Mouse (Mus musculus) layer of hippocampus, postnatal 36 days (tissue): ENCODE measurements around the gene Syce2. TPM values are rescaled to one million over a fixed set of nuclear protein-coding genes. Genes with fewer than 3 reads are reported as not detected.
A peak's percentile ranks its signal among the peaks of the same experiment; 100 is the strongest.
"Not testable (repeated sequence)": the region's sequence is repeated elsewhere in the genome, so short reads cannot be mapped to it uniquely, and the experiment has no call there.

Source experiments
- DNase-seq, 2 experiments: peaks; one replicate each; pipeline ENCODE4 v3.0.0; 2022
- total RNA-seq, 2 experiments: library from RNA; stranded (reverse); gene quantifications; 2 replicates each; pipeline ENCODE4 v1.2.3; 2021

The Syce2 gene
- 10 to 100 TPM; 16.1 to 19.7 TPM for total RNA-seq

DNA sequence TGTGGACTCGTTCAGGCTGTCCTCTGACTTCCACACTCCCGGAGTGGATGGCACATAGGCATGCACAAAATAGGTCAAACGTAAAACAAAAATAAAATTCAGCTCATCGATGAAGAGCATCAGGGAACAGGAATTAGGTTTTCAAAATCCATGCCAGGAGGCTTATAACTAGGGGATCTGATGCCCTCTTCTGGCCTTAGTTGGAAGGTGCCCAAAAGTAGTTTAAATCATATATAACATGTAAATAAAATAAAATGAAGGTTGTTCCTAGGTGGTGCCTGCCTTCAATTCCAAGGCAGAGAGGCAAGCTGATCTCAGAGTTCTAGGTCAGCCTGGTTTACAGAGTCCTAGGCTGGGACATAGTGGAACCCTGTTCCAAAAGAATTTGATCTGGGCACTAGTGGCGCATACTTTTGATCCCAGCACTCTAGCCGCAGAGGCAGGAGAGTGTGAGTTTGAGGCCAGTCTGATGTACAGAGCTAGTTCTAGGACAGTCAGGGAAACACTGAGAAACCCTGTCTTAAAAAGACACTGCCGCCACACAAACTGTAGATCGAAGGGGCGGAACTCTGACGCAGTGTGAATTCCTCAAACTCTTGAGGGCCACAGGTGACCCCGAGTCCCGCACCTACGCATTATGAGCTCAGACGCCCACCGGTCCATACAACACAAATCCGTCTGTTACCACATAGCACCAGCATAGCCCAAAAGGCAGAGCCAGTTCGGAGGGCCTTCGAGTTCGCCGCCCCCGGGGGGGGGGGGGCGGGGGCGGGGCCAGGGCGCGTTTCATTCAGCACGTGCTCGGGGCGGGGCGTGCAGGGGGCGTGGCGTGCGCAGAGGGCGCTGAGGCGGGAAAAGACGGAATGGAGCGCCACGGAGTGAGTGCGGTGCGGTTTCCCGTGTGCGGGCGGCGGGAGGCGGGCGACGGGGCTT is at the start of gene Syce2:
TSS of gene Syce2 (plus strand) at position 736 of the 933 bp plus-strand sequence.
- DNase-seq = peak in 1 of 2 experiments; percentile 37

DNA sequence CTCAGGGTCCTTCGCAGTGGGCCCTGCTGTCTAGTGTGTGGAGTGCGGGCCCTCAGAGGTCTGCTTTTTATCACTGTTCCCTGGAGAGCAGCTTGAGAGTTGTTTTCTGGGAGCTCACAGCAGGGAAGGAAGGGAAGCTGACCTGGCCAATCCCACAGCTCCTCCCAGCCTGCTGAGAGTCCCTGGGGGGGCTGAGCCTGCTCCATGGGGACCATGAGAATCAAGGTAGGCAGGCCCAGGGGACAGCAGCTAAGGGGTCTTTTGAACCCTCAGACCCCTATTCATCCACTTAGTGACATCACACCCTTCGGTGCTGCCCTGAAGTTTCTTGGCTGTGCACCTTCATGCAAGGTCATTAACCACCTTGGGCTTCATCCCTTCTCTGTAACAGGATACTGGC is 49.2 kb upstream of the Syce2 start, which contains the start of gene Dand5:
TSS of gene Dand5 (minus strand) at position 101 of the 400 bp plus-strand sequence.
- no peak for DNase-seq

DNA sequence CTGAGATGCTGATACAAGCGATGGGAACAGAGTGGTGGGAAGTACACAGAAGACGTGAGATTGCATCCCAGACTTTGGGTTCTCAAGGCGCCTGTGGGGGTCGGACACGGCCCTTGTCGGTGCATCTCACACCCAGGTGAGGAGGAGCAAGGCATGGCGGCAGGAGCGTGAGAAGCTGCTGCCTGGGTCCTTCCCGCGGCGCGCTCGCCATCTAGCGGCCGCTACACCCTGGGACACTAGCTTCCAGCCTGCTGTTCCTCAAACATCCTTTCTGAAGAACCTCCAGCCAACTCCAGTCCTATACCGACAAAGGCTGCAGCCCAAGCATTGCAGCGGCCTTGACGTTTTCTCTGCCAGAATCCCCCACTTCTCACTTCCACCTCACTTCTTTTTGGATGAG is 48.3 kb upstream of the Syce2 start:
- DNase-seq = peak in 1 of 2 experiments; percentile 58

DNA sequence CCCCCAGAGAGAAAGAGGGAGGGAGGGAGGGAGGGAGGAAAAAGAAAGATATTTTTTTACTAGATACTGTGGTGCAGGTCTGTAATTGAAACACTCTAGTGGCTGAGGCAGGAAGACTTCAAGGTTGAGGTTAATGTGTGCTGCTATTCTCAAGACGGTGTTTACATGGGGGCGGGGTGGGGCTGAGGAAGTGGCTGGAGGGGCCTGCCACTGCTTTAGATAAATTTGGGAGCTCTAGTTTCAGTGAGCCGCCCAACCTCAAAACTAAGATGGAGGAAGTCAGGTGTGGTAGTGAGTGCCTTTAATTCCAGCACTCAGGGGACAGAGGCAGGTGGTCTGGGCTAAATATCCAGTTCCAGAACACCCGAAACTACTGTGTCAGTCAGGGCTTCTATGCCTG is 46.3 kb upstream of the Syce2 start:
- no peak for DNase-seq

DNA sequence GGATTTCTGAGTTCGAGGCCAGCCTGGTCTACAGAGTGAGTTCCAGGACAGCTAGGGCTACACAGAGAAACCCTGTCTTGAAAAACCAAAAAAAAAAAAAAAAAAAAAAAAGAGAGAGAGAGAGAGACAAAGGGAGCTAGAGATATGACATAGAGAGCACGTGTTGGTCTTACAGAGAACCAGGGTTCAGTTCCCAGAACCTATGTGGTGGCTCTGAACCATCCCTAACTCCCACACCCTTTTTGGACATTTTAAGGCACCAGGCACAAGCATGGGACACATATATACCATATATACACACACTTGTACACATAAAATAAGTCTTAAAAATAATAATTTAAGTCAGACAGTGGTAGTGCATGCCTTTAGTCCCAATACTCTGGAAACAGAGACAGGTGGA is 45.4 kb upstream of the Syce2 start:
- not testable (repeated sequence) for DNase-seq

DNA sequence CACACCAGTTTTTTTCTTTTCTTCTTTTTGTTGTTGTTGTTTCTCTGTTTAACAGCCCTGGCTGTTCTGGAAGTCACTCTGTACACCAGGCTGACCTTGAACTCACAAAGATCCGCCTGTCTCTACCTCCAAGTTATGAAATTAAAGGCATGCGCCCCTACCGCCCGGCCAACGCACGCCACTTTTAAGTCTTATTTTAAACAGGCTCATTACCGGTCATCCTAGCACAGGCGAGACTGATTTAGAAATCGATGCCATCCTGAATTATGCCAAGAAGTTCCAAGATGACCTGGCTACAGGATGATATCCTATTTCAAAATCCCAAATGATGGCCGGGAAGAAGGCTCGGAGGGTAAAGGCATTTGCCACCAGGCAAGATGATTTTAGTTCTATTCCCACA is 40.4 kb upstream of the Syce2 start, which contains the start of gene Gadd45gip1:
TSS of gene Gadd45gip1 (plus strand) at position 33 of the 400 bp plus-strand sequence.
- DNase-seq = no peak

DNA sequence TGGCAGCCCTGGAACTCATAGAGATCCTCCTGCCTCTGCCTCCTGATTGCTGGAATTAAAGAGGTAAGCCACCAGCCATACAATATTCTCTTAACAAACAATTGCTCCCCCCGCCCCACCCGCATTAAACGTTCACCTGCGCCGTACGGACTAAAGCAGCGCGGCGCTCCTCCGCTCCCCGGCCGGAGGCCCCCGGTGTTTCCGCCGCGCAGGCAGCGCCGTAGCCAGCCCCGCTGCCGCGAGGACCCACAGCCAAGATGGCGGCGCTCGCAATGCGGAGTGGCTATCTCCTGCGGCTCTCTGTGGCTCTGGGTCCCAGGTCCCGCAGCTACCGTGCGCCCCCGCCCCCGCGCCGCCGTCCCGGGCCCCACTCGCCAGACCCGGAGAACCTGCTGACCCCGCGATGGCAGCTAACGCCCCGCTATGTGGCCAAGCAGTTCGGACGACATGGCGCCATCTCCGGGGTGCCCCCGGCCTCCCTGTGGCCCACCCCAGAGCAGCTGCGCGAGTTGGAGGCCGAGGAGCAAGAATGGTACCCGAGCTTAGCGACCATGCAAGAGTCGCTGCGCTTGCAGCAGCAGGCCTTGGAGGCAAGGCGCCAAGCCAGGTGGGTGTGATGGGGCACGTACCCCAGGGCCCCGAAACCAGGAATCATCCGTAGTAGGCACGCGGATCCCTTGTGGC is 39.7 kb upstream of the Syce2 start:
- DNase-seq = peak; percentile 76 to 77

DNA sequence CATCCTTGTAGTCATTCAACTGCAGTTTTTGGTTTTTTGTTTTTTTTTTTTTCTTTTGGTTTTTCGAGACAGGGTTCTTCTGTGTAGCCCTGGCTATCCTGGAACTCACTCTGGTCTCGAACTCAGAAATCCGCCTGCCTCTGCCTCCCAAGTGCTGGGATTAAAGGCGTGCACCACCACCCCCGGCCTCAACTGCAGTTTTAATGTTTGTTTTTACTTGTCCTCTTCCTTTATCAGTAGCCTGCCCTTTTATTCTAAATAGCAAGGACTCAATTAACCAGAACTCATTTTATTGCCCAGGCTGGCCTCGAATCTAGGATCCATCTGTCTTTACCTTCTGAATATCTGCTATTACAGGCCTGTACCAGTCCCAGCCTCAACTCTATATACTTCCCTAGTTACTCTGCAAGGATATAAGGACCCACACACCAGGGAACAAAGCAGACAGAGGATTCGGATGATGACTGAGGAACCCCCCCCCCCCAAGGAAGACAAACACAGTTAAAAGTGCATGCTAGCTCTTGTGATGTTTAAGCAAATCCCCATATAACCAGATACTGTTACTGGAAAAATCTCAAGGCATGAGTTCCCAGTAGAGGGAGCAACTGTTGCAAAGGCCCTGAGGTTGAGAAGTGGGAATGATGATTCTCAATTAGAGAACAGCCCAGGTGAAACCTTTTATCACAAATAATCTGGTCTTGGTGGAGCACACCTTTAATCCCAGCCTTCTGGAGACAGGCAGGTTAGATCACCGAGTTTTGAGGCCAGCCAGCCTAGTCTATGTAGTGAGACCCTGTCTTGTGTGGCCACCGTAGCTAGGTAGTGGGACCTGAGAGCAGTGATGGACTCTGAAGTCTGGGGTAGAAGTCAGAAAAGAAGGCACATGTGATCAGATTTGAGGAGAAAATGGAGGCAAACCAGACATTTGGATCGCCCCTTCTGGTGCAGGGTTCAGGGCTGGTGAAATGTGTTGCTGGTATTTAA is 38.9 kb upstream of the Syce2 start:
- no peak for DNase-seq

DNA sequence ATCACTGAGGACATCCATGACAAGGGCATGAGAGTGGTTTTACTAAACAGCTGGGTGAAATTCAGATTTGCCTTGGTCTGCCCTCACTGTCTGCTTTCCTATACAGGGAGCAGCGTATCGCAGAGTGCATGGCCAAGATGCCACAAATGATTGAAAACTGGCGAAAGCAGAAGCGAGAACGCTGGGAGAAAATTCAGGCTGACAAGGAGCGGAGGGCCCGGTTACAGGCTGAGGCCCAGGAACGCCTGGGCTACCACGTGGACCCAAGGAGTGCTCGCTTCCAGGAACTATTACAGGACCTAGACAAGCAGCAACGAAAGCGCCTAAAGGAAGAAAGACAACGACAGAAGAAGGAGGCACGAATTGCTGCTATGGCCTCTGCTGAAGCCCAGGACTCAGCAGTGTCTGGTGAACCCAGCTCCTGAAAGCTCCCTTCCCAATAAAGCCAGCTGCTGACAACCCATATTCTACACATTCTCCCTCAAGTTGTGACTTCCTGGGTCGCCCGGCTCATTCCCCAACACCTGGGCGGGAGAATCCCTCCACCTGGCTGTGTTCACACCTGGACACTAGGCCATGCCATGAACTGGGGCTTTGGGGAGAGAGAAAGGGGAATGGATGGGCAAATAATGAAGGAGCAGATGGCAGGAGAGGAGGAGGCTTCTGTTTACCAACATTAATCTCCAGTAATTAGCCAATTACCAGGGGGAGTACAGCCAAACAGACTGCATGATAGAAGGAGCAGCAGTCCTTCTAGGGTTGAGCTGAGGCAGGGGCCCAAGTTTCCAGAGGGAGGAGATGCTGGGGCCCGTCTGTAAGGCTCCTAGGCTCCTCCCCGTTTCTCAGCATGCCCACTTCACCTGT is 37.7 kb upstream of the Syce2 start:
- DNase-seq = no peak

DNA sequence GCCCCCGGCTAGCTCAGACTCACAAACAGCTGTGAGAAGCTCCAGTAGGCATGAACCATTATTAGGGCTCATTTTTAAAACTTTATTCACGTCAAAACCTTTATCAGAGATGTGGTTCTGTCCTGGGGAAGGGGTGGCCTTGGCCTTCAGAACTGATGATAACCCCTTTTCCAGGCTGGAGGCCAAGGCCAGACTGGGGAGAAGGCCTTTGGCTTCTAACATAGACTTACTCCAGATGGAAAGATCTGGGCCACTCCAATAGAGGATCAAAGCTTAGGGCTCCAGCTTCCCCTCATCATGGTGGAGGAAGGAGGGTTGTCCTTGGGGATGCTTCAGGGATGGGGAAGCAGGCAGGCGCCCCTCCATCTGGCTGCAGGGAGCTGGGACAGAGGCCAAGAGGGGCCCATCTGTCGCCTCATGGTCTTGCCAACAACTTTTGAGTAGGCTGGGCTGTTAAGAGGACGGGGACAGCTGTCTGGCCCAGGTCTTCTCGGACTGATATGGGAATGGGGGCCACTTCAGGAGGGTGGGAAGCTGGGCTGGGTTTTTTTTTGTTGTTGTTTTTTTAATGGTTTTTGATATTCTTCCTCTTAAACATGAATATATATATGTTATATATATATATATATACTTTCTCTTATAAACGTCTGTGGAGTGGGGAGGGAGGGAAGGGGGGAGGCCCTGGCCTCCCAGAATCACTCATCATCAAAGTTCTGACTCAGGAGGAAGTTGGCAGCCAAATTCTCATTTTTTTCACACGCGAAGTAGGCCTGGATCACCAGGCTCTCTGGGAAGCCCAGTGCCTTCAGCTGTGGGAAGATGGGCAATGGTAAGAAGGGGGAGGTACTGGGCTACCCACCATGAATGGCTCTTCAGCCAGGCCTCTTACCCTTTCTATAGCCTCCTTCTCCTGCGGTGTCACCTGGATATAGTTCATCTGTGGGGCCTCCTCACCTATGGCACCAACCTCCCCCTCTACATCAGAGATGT is 36.8 kb upstream of the Syce2 start:
- DNase-seq = peak; percentile 87 to 88

DNA sequence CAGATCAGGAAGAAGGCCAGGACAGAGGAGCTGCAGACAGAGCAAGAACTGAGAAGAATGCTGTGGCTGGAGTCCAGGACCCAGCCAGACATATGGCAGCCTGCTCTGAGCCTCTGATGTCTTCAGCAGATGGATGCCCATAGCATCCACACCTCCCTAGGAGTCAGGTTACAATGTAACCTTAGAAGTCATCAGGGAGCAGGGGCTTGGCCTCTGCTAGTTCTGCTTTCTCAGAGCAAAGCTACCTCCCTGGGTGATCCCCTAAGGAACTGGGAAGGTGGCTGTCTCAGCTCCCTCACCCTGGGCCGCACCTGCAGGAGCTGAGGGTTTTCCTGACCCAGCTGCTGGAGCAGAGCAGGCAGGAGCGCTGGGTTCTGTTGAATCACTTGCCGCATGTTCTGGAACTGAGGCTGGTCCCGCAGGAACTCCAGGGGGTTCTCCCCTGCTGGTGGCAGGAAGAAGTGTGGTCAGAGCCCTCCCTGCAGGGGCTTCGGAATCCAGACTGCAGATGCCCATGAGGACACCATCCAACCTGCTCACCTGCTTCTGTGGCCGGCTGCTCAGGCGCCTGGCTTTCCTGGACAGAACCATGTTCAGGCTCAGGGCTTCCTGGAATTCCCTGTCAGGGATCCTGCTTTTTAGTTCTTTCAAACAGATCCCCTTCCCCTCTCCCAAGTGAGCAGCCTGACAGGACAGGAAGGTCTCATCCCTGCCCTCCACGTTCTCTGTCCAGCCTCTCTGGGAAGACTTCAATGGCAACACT is 34.6 kb upstream of the Syce2 start:
- no peak for DNase-seq

DNA sequence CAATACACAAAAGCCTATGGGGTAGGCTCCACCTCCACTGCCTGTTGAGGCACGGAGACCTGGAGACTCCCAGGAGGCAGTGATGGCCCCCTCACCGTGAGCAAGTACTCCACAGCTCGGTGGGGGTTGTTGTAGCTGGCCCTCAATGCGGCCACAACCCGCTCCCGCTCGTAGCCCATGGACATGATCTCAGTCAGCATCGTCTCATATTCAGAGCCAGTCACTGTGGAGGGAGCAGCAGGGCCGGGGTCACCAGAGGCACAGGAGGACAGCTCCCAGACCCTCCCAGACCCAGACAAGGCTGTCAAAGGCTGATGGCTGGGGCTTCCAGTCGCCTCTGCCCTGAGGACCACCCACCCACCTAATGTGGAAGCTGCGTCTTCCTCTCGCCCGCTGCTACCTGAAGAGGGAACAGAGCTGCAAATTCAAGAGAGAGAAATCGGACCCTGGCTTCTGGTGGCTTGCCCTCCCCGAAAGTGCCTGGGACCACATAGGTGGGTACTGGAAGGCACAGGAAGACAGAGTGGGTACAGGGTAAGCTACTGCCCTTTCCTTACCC is 33.9 kb upstream of the Syce2 start:
- DNase-seq = no peak

DNA sequence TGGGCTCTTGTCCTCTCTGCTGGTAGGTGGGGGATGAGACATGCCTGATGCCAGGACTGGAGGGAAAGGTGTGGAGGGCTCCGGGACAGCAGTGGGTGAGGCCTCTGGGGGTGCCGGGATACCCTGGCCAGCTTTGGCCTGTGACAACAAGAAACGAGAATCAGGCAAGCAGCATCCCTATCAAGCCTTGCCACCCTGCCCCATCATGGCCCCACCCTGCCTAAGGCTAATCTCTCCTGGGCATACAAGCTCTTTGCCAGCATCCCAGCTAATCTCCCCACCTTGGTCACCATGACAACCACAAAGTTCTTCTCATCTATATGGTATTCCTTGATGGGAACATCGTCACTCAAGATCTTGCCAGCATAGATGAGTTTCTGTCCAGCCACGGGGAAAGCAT is 33.4 kb upstream of the Syce2 start:
- DNase-seq = no peak

DNA sequence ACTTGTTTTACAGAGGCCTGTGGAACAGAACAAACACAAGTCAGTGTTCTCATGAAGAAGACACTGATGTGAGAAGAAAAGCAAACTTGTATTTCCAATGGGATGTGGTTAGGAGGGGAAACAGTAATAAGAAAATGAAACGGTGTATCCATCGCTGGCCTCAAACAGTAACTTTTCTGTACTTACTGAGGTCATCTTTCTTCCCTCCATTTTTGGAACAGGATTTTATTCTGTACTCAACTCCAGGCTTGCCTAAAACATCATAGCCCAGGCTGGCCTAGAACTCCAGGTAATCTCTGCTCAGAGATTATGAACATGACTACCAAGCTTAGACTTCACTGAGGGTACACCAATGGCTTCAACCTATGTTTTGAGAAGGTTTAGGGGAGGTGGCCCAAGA is 32.5 kb upstream of the Syce2 start:
- DNase-seq = no peak

DNA sequence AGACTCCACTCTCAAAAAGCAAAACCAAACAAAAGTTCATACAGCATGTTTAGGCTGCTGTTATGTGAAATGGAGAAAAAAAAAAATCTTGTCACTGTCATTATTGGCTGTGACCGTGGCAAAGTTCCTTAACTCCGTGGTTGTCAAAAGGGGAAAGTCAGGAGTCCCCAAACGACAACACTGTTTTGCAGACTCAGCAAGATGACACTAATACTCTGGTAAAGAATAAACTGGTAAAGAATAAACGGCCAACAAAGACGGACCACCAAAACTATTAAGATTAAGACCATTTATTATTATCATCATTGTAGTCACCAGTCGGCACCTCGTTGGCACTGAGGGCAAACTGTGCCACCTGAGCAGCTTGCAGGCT is 32.0 kb upstream of the Syce2 start:
- no peak for DNase-seq

DNA sequence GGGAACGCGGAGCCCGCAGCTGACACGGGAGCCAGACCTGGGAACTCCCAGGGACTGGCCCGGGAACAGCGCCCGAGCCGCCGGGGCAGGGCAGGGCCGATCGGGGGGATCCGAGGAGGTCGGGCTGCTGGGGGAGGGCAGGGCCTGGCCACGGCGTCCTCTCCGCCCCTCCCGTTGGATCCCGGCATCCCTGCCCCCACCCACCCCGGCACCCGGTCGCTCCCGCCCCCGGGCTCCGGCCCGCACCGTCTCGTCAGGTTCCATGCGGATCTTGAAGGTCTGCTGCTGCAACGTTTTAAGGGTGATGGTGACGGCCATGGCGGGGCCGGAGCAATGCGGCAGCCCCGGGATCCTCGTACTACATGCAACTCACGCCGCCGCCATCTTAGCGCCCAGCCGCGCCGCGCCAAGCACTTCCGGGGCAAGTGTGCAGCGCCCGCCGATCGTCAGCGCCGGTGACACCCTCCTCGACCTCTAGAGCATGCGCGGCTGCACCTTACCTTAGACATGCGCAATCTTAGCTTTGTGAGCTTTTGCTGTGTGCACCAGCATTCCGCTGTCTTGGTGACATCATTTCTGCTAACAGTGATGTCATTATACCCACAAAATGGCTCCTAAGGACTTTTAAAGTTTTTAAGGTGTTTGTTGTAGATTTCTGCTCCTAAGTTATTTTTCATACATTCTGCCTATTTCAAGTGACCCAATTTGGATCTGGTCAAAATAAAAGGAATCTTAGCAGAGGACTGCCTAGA is 31.5 kb upstream of the Syce2 start, which contains the start of gene Rad23a:
TSS of gene Rad23a (minus strand) at position 418 of the 752 bp plus-strand sequence.
- DNase-seq = peak; percentile 90 to 91

DNA sequence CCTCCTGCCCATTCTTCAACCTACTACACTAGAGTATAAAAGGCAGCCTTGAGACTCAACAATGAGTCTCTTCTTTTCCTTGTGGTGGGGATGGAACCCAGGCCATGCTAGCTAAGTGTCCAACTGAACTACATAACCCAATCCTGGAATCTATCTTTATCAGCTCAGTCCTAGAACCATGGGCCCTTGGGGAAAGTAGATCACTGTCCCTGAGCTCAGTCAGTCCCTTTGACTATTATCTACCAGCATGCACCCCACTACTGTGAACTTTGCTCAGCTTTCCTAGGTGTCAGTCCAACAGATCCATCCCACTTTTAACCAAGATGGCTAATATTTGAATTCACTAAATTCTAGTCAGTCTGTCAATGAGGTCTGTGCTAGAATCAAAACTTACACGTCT is 30.4 kb upstream of the Syce2 start:
- no peak for DNase-seq
